Comparison of ENCODE assay signal across 8 mouse cellular contexts in the genomic region with DNA sequence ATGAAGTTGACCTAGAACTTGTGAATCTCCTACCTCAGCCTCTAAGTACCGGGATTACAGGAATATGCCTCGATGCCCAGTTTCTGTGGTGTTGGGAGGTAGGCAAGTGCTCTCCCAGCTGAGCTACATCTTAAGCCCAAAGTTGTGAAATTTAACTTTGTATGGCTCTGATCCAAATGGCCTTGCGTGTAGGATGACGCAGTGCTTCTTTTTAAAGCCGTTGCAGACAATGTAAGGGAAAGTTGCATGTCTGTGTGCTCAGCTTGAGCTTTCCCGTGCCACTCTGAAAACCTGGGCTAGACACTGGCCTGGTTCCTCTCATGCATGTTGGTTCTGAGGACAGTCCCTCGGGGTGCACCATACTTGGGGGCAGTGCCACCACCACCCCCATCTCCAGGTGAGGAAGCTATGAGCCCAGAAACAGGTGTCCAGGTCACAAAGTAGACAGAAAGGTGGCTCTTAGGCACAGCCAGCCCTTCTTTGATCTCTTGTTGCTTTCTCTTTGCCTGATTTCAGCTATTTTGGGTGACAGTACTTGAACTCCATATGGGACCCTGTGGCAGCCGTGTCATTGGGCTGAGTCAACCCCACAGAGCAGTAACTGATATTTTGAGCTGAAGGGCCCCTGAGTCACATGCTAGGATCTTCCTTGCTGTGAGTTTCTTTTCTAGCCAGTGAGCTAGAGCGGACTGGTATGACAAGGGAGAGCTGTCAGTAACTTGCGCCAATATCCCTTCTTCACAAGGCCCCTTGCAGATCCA. TPM values are rescaled to one million over a fixed set of nuclear protein-coding genes. Genes with fewer than 3 reads are reported as not detected.
DNase-seq lines count a peak whose midpoint lies in the region; ATAC-seq and TF ChIP-seq lines count a peak whose summit lies in the region.

No protein-coding gene starts in this region.

- peak overlapping the region; percentile 79; the same call in 1 of the 2 replicates for H3K27ac ChIP-seq in embryonic facial prominence, embryonic 10.5 days (replicated peaks)
- peak overlapping the region; percentile 82 for H3K27ac ChIP-seq in limb, embryonic 12.5 days
- H3K27ac ChIP-seq in olfactory bulb, adult 2 months (ENCODE audit: insufficient read depth, low read depth, low read length) = peak overlapping the region; percentile 95

- H3K9ac ChIP-seq in limb, embryonic 12.5 days (replicated peaks) = 0 out of 2 replicates have a peak overlapping the region, but pooled peaks have one; percentile 1

- ATAC-seq in frontal cortex, adult (ENCODE audit: low TSS enrichment) = 0 out of 2 replicates have a peak, but pooled peaks have one; percentile 7
- ATAC-seq in limb, embryonic 12.5 days (ENCODE audit: insufficient number of reproducible peaks, insufficient read depth, low FRiP score, low TSS enrichment, low read depth) = no peak

- H3K4me1 ChIP-seq in embryonic facial prominence, embryonic 10.5 days = peaks cover 62% of the 10 kb centered on the region
- H3K4me1 ChIP-seq in limb, embryonic 12.5 days (replicated peaks) = peaks cover 46% of the 10 kb centered on the region
- H3K4me1 ChIP-seq in olfactory bulb, adult 2 months (ENCODE audit: control insufficient read depth, insufficient read depth, low read length) = peaks cover 43% of the 10 kb centered on the region

- peak overlapping the region; percentile 42 for H3K4me2 ChIP-seq in limb, embryonic 12.5 days

- no peak for TF ChIP-seq CTCF in olfactory bulb, adult 2 months (IDR thresholded peaks at IDR 0.05; ENCODE audit: insufficient read depth, low read depth, low read length)

- TF ChIP-seq POLR2A in olfactory bulb, adult 2 months (IDR thresholded peaks at IDR 0.05; ENCODE audit: insufficient read depth, low read depth, low read length) = no peak

- no peaks in the 10 kb centered on the region for H3K36me3 ChIP-seq in embryonic facial prominence, embryonic 10.5 days (replicated peaks)
- H3K36me3 ChIP-seq in limb, embryonic 12.5 days = no peaks in the 10 kb centered on the region

- peak overlapping the region; percentile 36; the same call in 1 of the 2 replicates for H3K4me3 ChIP-seq in embryonic facial prominence, embryonic 10.5 days
- no peak overlapping the region for H3K4me3 ChIP-seq in limb, embryonic 12.5 days (replicated peaks)
- H3K4me3 ChIP-seq in olfactory bulb, adult 2 months (ENCODE audit: insufficient read depth, low read depth, low read length) = no peak overlapping the region

- no peaks in the 10 kb centered on the region for H3K27me3 ChIP-seq in embryonic facial prominence, embryonic 10.5 days (replicated peaks; ENCODE audit: low read depth, poor library complexity, severe bottlenecking)
- no peaks in the 10 kb centered on the region for H3K27me3 ChIP-seq in limb, embryonic 12.5 days

- 84% methylated on average over 10 of the region's 10 CpGs for WGBS in embryonic facial prominence, embryonic 10.5 days
- WGBS in limb, embryonic 12.5 days = 79% methylated on average over 10 of the region's 10 CpGs
- 35% methylated on average over 10 of the region's 10 CpGs for WGBS in olfactory bulb, adult 2 months

- DNase-seq in frontal cortex, postnatal 25 days (ENCODE audit: low spot score in 2 of 2) = no peak
- DNase-seq in 416B (ENCODE audit: low read depth) = peak; percentile 80
- DNase-seq in embryonic facial prominence, embryonic 10.5 days (ENCODE audit: low spot score) = no peak
- DNase-seq in cerebellum, adult 8-10 months = no peak
- DNase-seq in right cerebral cortex, adult 2 months (ENCODE audit: low spot score in 2 of 2) = no peak

- no peaks in the 10 kb centered on the region for H3K9me3 ChIP-seq in embryonic facial prominence, embryonic 10.5 days
- H3K9me3 ChIP-seq in limb, embryonic 12.5 days = no peaks in the 10 kb centered on the region

RNA-seq across cellular contexts. Expression of a gene that starts 6.0 kb away (rescaled TPM):
- 43.8 and 44.5 TPM in 2 replicates for polyA plus RNA-seq in embryonic facial prominence, embryonic 10.5 days (2016; fragmentation: Nextera tagmentation; extraction: Ambion mirVana)
- 41.1 and 45.2 TPM in 2 replicates for polyA plus RNA-seq in limb, embryonic 12.5 days (2016; fragmentation: Nextera tagmentation; extraction: Ambion mirVana)
- polyA plus RNA-seq in olfactory bulb, adult 2 months (2012; ENCODE audit: insufficient read depth, insufficient read length, low replicate concordance, missing spikeins) = not detected in 2 replicates

RNA-seq across cellular contexts. Expression of a gene that starts 13.4 kb away (rescaled TPM):
- polyA plus RNA-seq in embryonic facial prominence, embryonic 10.5 days (2016; fragmentation: Nextera tagmentation; extraction: Ambion mirVana) = 44.9 and 48.5 TPM in 2 replicates
- 43.2 and 44.3 TPM in 2 replicates for polyA plus RNA-seq in limb, embryonic 12.5 days (2016; fragmentation: Nextera tagmentation; extraction: Ambion mirVana)
- not detected in 2 replicates for polyA plus RNA-seq in olfactory bulb, adult 2 months (2012; ENCODE audit: insufficient read depth, insufficient read length, low replicate concordance, missing spikeins)

RNA-seq across cellular contexts. Expression of a gene that starts 37.8 kb away (rescaled TPM):
- polyA plus RNA-seq in embryonic facial prominence, embryonic 10.5 days (2016; fragmentation: Nextera tagmentation; extraction: Ambion mirVana) = 37.1 and 38.9 TPM in 2 replicates
- polyA plus RNA-seq in limb, embryonic 12.5 days (2016; fragmentation: Nextera tagmentation; extraction: Ambion mirVana) = 65.6 and 67.5 TPM in 2 replicates
- not detected in 2 replicates for polyA plus RNA-seq in olfactory bulb, adult 2 months (2012; ENCODE audit: insufficient read depth, insufficient read length, low replicate concordance, missing spikeins)

RNA-seq across cellular contexts. Expression of a gene that starts 51.4 kb away (rescaled TPM):
- 21.9 and 24.2 TPM in 2 replicates for polyA plus RNA-seq in embryonic facial prominence, embryonic 10.5 days (2016; fragmentation: Nextera tagmentation; extraction: Ambion mirVana)
- 18.2 and 19.0 TPM in 2 replicates for polyA plus RNA-seq in limb, embryonic 12.5 days (2016; fragmentation: Nextera tagmentation; extraction: Ambion mirVana)
- not detected in 2 replicates for polyA plus RNA-seq in olfactory bulb, adult 2 months (2012; ENCODE audit: insufficient read depth, insufficient read length, low replicate concordance, missing spikeins)

RNA-seq across cellular contexts. Expression of a gene that starts 53.5 kb away (rescaled TPM):
- 2.0 and 3.1 TPM in 2 replicates for polyA plus RNA-seq in embryonic facial prominence, embryonic 10.5 days (2016; fragmentation: Nextera tagmentation; extraction: Ambion mirVana)
- 7.2 and 8.4 TPM in 2 replicates for polyA plus RNA-seq in limb, embryonic 12.5 days (2016; fragmentation: Nextera tagmentation; extraction: Ambion mirVana)
- not detected in 2 replicates for polyA plus RNA-seq in olfactory bulb, adult 2 months (2012; ENCODE audit: insufficient read depth, insufficient read length, low replicate concordance, missing spikeins)

Comparison
In these comparisons a context has a peak if more than half of its experiments do, and no peak if none do; other contexts are left out.
1. RNA of a gene that starts 6.0 kb away (polyA plus RNA-seq): 43.8 to 44.5 TPM in embryonic facial prominence, embryonic 10.5 days and 41.1 to 45.2 TPM in limb, embryonic 12.5 days; not detected in olfactory bulb, adult 2 months; every median in the first group is over 10 times any median in the second.
2. RNA of a gene that starts 13.4 kb away (polyA plus RNA-seq): 44.9 to 48.5 TPM in embryonic facial prominence, embryonic 10.5 days and 43.2 to 44.3 TPM in limb, embryonic 12.5 days; not detected in olfactory bulb, adult 2 months; every median in the first group is over 10 times any median in the second.
3. RNA of a gene that starts 37.8 kb away (polyA plus RNA-seq): 65.6 to 67.5 TPM in limb, embryonic 12.5 days and 37.1 to 38.9 TPM in embryonic facial prominence, embryonic 10.5 days; not detected in olfactory bulb, adult 2 months; every median in the first group is over 10 times any median in the second.
4. Peak in every context shown above with its lines, with median percentiles within 50 percentile points of each other: H3K27ac ChIP-seq.